Mouse (Mus musculus): ENCODE measurements at regions not wholly inside any gene's neighbourhood (a gene's known extent, or its start where the extent isn't known, plus 50 kb on each side); places are given as distances from the start of the nearest gene placed in this dataset.

DNA sequence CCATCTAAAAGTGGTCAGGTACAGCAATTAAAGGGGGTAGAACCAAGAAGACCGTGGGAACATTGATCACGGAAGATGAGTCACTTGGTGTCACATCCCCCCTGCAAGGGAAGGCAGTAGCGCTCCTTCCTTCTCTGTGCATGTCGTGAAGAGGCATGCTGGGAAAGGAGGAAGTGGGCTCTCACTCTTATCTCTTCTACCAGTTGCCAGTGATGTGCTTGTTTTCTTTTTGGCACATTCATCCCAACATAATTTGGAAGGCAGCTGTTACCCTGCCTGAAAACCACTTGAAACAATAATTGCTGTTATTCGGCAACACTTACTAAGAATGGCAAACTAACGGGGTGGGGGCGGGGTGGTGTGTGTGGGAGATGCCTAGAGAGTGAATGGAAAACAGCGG is 161.0 kb upstream of the Tmpo start:
- in situ Hi-C loops (cut with MboI; ENCODE audit: unreplicated experiment in 2 of 2): no loop called here

DNA sequence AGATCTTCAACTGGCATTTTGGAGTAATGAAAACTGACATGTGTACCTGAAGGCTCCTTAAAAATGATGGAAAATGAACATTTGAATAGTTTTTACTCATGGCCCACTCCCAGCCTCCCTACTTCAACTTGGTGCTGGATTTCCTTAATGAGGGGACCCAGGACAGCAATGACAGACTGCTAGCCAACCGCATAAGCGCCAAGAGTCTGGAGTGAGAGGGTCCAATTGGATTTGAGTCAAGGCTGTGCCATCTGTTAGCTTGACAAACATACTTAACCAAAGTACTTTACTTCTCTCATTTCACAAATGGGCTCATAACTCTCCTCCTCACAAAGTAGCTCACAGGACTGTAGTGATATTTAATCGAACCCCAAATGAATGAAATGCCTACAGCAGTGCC is 158.2 kb upstream of the Tmpo start:
- in situ Hi-C loops (cut with MboI; ENCODE audit: unreplicated experiment in 2 of 2): no loop called here

- in situ Hi-C loops (cut with MboI; ENCODE audit: unreplicated experiment in 2 of 2): no loop called here
Measured at GRCm38 (mm10) chr10:91326661-91327312, 145.7 kb upstream of the Tmpo start.

- in situ Hi-C loops (cut with MboI; ENCODE audit: unreplicated experiment in 2 of 2): no loop called here
Measured at GRCm38 (mm10) chr10:91326144-91326655, 145.1 kb upstream of the Tmpo start.

GRCm38 (mm10) chr10:91321226-91321625 is 140.1 kb upstream of the Tmpo start:
- in situ Hi-C loops (cut with MboI; ENCODE audit: unreplicated experiment in 2 of 2): loop anchor here in 1 of 2 experiments (25.0 kb wide), 1 partner anchor 391 kb away; no protein-coding TSS in a partner anchor

GRCm38 (mm10) chr10:91319442-91320112 is 138.5 kb upstream of the Tmpo start:
- in situ Hi-C loops (cut with MboI; ENCODE audit: unreplicated experiment in 2 of 2): loop anchor here in 1 of 2 experiments (25.0 kb wide), 1 partner anchor 393 kb away; no protein-coding TSS in a partner anchor

GRCm38 (mm10) chr10:91314441-91314840 is 133.3 kb upstream of the Tmpo start:
- in situ Hi-C loops (cut with MboI; ENCODE audit: unreplicated experiment in 2 of 2): loop anchor here in 1 of 2 experiments (25.0 kb wide), 1 partner anchor 398 kb away; no protein-coding TSS in a partner anchor

GRCm38 (mm10) chr10:91313316-91313715 is 132.2 kb upstream of the Tmpo start:
- in situ Hi-C loops (cut with MboI; ENCODE audit: unreplicated experiment in 2 of 2): loop anchor here in 1 of 2 experiments (25.0 kb wide), 1 partner anchor 399 kb away; no protein-coding TSS in a partner anchor

GRCm38 (mm10) chr10:91312913-91313312 is 131.8 kb upstream of the Tmpo start:
- in situ Hi-C loops (cut with MboI; ENCODE audit: unreplicated experiment in 2 of 2): loop anchor here in 1 of 2 experiments (25.0 kb wide), 1 partner anchor 399 kb away; no protein-coding TSS in a partner anchor

DNA sequence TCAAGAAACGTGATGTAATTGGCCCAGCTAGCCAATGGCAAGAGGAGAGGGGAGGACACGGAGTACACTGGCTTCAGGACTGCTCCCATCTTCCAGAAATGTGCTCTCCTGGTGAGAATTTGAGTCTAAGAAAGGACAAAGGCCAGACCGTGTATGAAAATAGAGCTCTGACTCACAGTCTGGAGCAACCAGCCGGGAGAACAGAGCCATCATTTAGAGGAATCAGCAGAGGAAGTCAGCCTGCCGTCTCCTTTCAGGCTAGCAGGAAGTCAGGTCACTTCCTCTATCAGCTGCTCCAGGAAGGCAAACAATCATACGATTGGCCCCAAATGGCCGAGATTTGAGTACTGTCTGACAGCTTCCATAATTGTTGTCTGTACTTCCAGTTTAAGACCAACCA is 119.0 kb upstream of the Tmpo start:
- in situ Hi-C loops (cut with MboI; ENCODE audit: unreplicated experiment in 2 of 2): loop anchor here (5.0 to 25.0 kb wide), 2 partner anchors 412 to 1707 kb away; no protein-coding TSS in a partner anchor

DNA sequence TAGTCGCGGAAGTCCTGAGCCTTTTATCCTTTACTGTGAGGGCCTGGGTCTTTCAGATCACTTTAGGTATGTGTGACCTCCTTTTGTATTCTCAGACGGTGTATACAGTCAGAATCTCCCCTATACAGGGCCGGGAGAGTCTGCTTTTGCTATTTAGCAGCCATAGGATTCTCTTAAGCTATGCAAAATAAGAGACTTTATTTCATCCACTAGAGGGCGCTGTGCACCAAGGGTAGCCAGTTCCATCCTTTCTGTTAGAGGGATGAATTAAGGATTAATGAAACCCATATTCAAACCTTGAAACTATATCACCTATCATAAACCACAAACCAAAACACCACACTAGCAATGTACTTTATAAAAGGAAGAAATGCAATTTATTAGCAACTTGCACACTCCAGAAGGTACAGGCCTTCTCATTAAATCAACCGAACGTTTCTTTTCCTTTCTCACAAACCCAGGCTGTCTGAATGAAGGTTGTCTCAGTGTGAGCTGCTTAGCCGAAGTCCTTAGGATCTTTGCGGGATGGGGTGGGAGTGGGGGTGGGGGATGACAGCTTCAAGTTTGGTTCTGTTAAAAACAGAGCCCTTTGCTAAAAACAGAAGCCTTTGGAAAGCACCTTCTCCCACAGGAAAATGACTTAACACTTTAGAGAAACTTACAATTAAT is 116.8 kb upstream of the Tmpo start:
- in situ Hi-C loops (cut with MboI; ENCODE audit: unreplicated experiment in 2 of 2): loop anchor here in 1 of 2 experiments (25.0 kb wide), 1 partner anchor 1364 kb away; no protein-coding TSS in a partner anchor

DNA sequence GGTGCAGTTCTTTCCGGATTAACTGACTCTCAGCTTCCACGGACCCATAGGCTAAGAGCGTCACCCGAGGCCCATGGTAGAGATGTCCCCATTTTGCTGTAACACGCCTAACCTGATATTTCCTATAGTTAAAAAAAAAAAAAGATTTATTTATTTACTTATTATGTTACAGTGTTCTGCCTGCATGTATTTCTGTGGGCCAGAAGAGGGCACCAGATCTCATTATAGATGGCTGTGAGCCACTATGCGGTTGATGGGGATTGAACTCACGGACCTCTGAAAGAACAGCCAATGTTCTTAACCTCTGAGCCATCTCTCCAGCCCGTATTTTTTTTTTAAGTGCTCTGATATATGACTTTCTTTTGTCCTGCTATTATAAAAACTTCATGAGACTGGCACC is 114.2 kb upstream of the Tmpo start:
- in situ Hi-C loops (cut with MboI; ENCODE audit: unreplicated experiment in 2 of 2): loop anchor here in 1 of 2 experiments (25.0 kb wide), 1 partner anchor 1367 kb away; no protein-coding TSS in a partner anchor

GRCm38 (mm10) chr10:91293226-91293625 is 112.1 kb upstream of the Tmpo start:
- in situ Hi-C loops (cut with MboI; ENCODE audit: unreplicated experiment in 2 of 2): loop anchor here in 1 of 2 experiments (5.0 to 25.0 kb wide), 2 partner anchors 1369 to 1729 kb away; no protein-coding TSS in a partner anchor

DNA sequence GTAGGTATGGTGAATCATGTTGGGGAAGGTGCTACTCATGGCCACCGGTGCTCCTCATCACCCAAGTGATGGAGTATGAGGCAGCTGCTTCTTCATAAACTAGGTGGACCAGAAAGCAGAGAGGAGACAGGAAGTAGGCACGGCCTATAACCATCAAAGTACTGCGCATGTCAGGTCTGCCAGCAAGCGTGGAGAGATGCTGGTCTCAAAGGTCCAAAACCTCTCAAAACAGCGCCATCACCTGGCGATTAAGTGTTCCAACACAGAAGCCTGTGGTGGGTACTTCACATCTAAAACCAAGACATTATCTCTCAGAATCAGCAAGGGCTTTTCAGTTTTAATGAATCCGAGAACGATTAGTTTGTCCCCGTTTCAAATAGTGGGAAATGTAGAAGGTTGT is 103.1 kb upstream of the Tmpo start:
- in situ Hi-C loops (cut with MboI; ENCODE audit: unreplicated experiment in 2 of 2): loop anchor here in 1 of 2 experiments (25.0 kb wide), 1 partner anchor 1378 kb away; no protein-coding TSS in a partner anchor

DNA sequence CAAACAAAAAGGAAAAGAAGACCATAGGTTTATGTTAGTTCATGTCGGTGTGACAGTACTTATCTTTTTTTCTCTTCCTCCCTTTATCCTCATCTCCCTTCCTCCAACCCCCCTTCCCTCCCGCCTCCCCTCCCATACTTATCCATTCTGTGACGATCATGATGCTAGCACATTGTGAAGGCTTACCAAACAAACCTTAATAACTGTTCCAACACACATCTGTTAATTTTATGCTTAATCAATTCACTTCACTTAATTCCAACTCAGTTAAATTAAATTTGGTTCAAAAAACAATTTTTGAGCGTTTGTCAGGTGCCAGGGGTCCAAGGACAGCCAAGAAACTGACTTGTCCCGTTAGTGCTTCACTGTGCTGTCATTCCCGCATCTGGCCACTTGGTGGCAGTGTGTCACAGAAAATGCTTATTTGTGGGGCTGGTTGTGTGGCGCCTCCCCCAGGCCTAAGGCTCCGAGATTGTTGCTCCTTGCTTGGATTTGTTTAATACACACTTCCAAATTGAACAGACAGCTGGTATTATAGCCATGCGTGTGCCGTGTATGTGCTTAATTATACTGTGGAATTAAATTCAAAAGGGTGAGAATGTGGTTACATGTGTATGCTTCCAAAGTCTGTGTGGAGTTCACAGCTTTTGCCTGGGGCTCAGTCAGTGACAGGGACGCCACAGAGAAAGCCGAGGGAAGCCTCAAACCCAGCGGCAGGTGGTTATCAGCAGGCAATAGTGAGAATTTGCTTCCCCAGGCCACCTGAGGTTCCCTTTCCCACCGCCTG is 90.0 kb upstream of the Tmpo start:
- in situ Hi-C loops (cut with MboI; ENCODE audit: unreplicated experiment in 2 of 2): no loop called here

GRCm38 (mm10) chr10:91270268-91270954 is 89.3 kb upstream of the Tmpo start:
- in situ Hi-C loops (cut with MboI; ENCODE audit: unreplicated experiment in 2 of 2): no loop called here

GRCm38 (mm10) chr10:91267886-91268285 is 86.8 kb upstream of the Tmpo start:
- in situ Hi-C loops (cut with MboI; ENCODE audit: unreplicated experiment in 2 of 2): no loop called here

GRCm38 (mm10) chr10:91260416-91260815 is 79.3 kb upstream of the Tmpo start:
- in situ Hi-C loops (cut with MboI; ENCODE audit: unreplicated experiment in 2 of 2): no loop called here

GRCm38 (mm10) chr10:91249681-91250195 is 68.6 kb upstream of the Tmpo start:
- in situ Hi-C loops (cut with MboI; ENCODE audit: unreplicated experiment in 2 of 2): no loop called here
